Mouse (Mus musculus) lung, adult 18-20 months (tissue): ENCODE measurements around the gene Ankrd36.

Experiments
- DNase-seq, 2 experiments: peaks; one replicate each; pipeline ENCODE4 v3.0.0; 2022; ENCODE audit warnings: mixed read lengths in 2 of 2

The Ankrd36 gene

DNA sequence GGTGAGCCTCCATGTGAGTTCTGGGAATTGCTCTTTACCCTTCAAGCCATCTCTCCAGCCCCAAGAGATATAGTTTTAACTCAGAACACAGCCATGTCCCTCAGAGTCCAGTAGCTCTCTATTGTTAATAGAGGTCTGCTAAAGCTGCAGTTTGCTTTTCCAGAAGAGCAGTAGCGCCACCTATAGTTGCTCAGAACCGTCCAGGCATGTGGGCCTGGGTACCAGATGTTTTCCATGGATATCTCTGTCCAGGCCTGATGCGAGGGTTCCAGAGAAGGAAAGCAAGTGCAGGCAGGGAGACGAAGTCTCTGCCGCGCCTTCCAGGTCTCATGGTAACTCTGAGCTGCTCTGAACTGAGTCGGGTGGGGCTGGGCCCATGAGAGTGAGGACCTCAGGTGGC, 122.3 kb downstream of the Ankrd36 start:
- DNase-seq = peak in 1 of 2 experiments; percentile 20

DNA sequence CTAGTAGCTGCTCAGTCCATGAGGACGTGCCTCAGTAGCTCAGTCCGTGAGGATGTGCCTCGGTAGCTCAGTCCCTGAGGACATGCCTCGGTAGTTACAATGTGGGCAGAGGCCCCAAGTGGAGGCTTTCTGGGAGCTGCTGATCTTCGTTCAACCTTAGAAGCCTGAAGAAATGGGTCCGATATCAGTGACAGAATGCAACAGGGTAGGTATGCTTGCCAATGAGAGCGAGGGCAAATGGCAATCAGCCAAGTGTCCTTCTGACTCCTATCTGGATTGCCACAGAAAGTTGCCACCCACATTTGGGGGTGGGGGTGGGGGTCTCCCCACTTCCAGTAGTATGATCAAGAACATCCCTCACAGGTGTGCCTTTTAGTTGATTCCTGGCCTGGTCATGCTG, 131.3 kb downstream of the Ankrd36 start:
- no peak for DNase-seq

GRCm38 (mm10) chr11:5701300-5701699, 131.8 kb downstream of the Ankrd36 start:
- no peak for DNase-seq

GRCm38 (mm10) chr11:5701821-5702220, 132.3 kb downstream of the Ankrd36 start:
- DNase-seq = no peak

GRCm38 (mm10) chr11:5702271-5702956, 132.9 kb downstream of the Ankrd36 start:
- no peak for DNase-seq

- no peak for DNase-seq
Measured at GRCm38 (mm10) chr11:5702957-5703332, 133.5 kb downstream of the Ankrd36 start.

GRCm38 (mm10) chr11:5703341-5703740, 133.9 kb downstream of the Ankrd36 start:
- DNase-seq = no peak

GRCm38 (mm10) chr11:5705972-5706371, 136.5 kb downstream of the Ankrd36 start:
- DNase-seq = no peak

DNA sequence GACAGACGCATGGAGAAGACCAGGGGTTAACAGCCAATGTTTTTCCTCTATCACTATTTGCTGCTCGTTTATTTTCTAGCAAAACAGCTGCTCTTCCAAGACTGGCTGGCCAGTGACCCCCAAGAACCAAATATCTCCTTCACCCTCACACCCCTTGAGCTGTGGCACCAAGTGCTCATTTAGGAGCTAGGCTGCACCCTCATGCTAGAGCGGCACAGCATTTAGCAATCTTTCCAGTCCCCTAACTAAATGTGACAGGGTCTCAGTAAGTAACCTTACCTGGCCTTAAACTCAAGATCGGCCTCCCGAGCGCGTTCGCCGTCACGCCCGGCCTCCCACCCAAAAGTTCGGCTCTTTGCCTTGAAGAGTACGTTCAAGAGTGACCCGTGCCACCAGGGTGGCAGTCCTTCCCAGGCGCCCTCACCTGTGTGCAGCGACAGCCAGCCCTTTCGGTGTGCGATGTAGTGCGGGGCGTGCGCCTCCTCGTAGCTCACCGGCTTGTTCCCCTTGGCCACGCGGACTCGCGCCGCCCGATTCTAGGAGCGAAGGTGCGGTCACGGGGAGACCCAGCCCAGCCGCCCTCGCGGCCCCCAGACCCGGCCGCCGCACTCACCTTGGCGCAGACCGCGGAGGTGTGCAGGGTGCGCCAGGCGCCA, 137.5 kb downstream of the Ankrd36 start:
- peak; percentile 29 to 40 for DNase-seq

DNA sequence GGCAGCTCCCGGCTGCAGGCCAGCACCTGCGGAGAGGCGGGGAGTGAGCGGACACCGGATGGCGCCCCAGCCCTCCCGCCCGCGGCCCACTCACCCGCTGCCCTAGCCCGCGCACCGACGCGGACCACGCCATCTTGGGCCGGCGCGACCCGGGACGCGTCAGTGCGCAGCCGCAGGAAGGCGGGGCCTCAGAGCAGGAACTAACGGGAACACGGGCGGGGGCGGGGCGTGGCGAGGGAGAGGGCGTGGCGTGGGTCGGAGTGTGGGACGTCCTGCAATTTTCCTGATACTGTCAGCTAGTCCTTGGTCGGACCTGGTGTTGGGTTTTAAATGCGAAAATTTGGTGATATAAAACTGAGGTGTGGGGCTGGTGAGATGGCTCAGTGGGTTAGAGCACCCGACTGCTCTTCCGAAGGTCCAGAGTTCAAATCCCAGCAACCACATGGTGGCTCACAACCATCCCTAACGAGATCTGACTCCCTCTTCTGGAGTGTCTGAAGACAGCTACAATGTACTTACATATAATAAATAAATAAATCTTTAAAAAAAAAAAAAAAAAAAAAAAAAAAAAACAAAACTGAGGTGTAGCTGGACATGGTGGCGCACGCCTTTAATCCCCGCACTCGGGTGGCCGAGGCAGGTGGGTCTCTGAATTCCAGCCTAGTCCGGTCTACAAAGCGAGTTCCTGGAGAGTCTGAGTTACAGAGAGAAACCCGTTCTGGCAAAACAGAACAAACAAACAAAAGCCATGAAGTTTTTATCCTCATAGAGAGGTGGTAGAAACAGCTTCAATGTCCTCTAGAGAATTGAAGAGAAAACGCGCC, 138.3 kb downstream of the Ankrd36 start:
- DNase-seq = peak; percentile 89 to 92

DNA sequence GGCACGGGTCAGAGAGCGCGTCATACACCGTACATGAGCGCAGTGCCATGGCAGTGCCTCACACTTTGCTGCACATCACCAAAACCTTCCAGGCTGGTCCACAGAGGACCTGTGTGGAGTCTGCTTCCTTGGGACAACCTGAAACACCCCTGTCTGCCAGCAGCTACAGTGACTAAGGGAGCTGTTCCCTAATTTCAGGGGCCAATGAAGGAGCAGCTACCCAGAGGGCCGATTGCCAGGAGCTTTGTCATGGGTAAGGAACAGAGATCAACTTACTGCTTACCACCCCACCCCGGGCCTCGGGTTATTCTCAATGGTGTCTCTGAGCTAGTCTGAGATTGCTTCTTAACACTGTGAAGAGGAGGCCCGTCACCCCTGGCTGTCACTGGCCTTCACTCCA, 145.7 kb downstream of the Ankrd36 start:
- DNase-seq = no peak

DNA sequence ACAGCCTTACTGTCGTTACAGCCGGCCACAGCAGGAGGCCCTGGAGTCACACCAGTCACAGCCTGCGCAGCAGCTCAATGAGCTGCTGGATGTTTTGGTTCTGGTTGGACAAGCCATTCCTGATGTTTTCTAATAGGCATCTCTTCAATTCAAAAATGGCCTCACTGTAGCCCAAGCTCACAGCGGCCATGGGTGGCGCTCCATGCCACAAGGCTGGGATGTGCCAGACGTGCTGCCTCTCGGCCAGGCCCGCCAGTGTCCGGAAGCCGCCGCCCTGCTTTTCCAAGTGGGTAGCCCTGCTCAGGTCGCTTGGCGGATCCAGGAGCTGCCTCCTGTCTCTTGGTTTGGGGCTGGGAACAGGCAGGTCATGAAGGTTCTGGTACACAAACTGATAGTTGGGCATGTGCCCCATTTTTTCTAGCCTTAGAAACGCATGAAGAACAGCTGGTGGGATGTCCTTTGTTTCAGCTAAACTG, 146.2 kb downstream of the Ankrd36 start, which contains the start of gene Mrps24:
Gene Mrps24, minus strand, starts transcription at position 51 of the 476 bp plus-strand sequence.
- no peak for DNase-seq

DNA sequence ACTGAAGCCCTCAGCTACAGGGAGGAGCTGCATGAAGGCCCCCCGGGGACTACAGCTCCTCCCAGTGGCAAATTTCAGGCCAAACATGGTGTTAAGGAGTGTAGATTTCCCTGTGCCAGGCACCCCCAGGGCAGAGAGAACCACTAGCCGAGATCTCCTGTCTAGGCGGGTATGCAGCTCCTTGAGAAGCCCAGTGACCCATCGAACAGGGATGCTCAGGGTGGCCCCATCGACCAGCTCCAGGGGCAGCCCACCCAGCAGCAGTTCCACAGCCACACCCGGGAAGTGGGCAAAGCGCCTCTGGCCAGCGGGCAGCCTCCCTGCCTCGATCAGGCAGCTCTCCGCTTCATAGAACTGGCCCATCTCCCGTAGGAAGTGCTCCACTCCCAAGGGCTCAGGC, 146.8 kb downstream of the Ankrd36 start:
- DNase-seq = no peak

DNA sequence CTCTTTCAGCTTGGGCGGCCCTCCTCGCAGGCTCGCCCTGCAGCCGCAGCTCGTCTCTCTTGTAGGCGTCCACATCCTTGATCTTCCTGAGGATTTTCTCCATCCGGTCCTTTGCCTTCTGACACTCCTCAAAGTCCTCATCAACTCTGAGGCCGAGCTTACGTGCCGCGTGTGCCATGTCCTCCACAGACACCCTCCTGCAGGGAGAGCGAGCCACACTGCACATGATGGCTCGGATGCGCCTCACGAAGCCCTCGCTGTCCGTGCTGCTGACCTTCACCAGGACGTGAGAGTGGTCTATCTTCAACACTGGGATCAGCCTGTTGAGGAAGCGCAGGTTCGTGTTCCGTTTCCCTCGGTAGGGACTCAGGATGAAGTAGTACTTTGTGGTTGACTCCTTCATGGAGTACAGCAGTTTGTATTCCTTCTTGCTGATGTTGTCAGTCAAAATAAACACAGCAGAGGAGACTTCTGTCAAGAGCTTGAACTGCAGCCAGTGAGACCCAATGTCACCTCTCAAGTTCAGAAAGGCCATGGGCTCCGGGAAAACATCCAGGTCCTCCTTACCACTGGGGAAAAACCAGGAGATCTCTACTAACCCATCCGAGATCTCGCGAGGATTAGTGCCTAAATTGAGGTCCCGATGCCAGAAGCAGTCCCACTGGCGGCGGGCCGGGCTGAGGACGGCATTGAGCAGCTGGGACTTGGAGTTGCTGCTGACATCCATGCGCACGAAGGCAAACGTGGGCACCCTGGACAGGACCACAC, 147.6 kb downstream of the Ankrd36 start:
- peak; percentile 27 to 43 for DNase-seq

- peak; percentile 24 to 33 for DNase-seq
Measured at GRCm38 (mm10) chr11:5718611-5719354, 149.3 kb downstream of the Ankrd36 start.

GRCm38 (mm10) chr11:5729582-5729981, 160.1 kb downstream of the Ankrd36 start:
- DNase-seq = no peak

GRCm38 (mm10) chr11:5732401-5732800, 162.9 kb downstream of the Ankrd36 start:
- no peak for DNase-seq

DNA sequence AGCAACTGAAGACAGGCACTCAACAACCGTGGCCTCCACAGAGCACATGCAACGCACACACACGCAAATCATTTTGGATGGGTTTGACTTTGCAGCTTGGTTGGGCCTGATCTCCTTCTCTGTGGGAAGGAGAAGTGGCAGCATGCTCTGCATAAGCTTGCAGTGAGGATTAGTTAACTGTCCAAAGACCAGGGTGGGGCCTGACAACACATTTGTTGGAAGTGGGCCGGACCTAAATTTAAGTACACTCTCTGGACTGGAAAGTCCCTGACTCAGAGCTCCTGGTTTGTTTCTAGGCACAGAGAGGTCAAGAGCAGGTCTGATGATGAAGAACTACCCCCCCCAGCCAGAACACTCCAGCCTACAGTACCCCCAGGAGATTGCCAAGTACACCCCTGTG, 164.8 kb downstream of the Ankrd36 start:
- DNase-seq = no peak

DNA sequence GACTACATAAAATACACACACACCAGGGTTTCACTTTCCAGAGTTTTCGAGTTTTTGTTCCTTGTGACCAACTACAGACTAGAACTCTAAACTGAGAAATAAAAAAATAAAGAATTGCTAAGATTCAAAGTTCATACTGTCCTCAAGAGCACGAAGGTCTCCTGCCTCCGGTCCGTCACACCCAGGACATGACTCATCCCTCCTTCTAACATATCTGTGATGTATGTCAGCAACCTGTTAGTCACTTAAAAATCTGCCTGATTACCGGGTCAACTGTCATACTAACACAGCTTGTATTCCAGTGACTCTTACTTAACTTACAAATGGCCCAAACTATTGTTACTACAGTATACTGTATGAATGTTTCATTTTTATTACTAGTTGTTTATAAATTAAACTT, 167.7 kb downstream of the Ankrd36 start:
- DNase-seq = no peak
